Mouse (Mus musculus) urinary bladder, postnatal 14 days (tissue): ENCODE results near the gene Bsx.

Experiments
- DNase-seq: peaks from one replicate; pipeline ENCODE4 v3.0.0; 2021; ENCODE audit warnings: low spot score

Bsx gene

DNA sequence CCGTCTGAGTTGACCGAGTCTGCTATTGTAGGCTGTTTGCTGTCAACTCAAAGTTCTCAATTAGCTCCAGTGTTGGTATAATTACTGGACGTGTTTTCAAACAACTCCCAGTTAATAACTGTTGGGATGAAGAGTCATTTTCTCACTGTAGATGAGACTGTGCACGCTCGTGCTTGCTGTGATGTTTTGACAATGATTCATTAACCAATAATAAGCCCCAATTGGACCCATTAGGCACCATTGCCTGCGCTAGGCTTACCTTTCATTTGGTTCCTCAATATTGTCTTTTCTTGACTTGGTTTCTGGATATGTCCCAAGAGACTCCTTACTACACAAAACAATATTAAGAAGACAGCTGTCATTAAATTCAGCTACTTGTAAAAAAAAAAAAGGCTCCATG is 18.5 kb downstream of the Bsx start:
- no peak for DNase-seq

GRCm38 (mm10) chr9:40907413-40907812 is 33.5 kb downstream of the Bsx start:
- DNase-seq = no peak

GRCm38 (mm10) chr9:40908411-40908810 is 34.5 kb downstream of the Bsx start:
- no peak for DNase-seq

GRCm38 (mm10) chr9:40908915-40909314 is 35.0 kb downstream of the Bsx start:
- no peak for DNase-seq

DNA sequence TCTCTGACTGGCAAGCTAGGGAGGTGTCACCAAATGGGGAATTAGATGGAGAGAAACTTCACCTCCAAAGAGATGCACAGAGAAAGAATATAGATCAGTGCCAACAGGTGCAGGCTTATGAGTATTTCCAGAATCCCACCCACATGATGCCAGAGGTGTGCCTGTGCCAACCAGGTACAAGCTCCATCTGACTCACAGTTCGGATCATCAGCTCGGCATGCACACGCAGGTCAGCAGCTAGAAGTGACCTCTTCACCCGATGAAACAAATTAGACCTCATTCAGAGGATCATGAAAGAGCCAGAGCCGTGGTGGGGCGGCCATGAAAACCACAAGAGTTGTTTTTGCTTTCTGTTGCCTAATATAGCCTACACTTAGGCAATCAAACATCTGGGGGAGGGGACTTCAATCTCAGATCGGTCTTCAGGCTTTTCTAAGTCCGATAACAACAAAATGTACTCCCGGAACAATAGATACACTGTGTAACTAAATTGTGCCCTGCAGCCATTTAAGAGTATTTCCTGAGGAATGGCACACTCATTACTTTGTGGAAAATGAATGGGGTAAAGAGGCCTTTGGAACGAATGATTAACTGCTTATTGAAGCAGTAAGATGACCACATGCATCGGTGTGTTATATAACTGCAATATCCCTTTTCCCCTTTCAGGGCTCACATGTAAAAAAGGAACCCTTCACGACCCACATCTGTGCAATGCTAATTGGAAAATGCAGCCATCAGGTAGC is 44.1 kb downstream of the Bsx start:
- DNase-seq = no peak

GRCm38 (mm10) chr9:40927351-40927980 is 53.5 kb downstream of the Bsx start:
- no peak for DNase-seq
